Mouse (Mus musculus) NIH3T3 (cell line): ENCODE results near the gene Msi2.

ENCODE experiments used
- DNase-seq: peaks from one replicate; pipeline ENCODE4 v3.0.0-alpha.2; 2012; ENCODE audit warnings: low read depth

Msi2 gene

GRCm38 (mm10) chr11:88675526-88676353, 42.6 kb downstream of the Msi2 start:
- no peak for DNase-seq

GRCm38 (mm10) chr11:88674075-88674474, 44.2 kb downstream of the Msi2 start:
- DNase-seq, result no peak

- no peak for DNase-seq
Measured at GRCm38 (mm10) chr11:88670925-88671324, 47.4 kb downstream of the Msi2 start.

DNA sequence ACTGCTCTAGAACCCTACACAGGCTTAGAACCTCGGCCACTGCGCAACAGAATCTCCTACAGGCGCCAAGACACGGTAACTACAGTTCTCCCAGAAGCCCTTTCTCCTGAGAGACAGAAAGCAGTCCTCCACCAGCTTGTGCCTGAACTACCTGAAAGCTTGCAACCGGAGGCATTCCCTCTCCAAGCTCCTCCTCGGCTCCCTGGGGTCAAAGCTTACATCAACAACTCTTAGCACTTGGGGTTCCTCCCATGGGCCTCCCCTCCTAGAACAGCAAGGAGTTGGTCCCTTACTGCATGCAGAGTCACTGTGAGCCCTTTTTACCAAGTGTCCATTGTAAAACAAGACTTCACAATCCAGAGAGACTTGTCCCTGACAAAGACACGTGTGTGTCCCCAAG, 49.2 kb downstream of the Msi2 start:
- DNase-seq, result no peak

DNA sequence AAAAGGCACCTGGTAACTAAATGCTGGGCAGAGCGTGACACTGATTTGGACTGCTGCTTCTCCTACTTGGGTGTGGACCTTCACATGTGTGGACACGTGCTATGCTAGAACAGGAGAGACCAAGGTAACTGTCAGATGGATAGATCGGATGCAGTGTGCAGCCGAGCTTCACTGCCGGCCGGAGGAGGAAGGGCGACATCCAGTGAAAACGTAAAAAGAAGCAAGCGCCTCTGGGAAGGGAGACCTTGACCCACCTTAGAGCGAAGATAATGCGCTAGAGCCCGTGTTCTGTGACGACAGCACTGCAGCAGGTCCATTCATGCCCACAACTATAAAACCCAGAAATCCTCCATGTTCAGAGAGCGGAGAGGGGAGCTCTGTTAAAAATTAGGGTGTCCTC, 50.0 kb downstream of the Msi2 start:
- no peak for DNase-seq

DNA sequence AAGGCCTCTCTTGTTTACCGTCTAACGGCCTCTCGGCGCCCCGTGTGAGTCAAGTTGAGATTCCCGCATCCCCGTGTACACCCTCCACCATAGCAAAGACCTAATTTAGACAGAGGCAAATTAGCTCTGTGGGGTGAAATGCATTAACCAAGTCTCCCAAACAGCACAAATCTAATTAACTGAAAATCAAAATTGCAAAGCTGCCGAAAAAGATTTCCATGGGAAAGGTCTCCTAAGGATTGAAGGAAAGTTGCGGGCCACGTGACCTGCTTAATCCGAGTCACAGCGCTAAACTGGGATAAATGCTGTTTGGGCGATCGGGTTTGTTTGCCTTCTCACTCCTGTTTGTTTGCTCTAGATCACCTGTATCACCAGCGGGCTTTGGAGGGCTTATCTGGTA, 52.5 kb downstream of the Msi2 start:
- no peak for DNase-seq

DNA sequence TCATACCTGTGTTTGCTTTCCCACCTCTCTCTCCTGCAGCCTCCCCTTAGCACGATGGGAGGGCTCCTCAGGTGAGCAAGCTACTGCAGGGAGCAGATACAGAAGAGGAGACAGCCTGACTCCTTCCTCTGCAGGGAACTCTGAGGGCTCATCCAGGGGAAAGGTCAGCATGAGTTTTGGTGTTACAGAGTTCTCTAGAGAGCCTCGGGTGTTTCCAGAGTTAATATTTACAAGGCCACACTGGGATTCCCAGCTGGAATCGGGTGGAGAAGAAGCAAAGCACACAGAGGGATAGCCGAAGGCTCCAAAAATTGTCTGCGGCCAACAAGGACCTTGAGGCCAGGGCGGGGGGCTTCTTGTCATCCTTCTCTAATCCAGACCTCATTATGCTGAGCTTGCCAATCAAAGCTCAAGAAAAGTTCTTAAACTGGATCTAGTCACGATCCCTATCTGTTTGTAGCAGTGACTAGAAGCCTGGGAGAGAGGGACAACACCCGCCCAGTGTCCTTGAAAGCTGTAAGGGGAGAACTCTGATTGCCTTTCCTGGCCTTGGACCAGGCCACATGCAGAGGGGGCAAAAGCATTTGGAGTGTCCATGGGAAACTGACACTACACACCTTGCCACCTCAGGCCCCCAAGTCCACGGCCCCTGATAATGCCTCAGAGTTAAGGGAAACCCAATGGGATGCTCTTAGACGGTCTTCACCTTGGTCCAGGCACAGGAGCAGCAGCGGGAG, 56.7 kb downstream of the Msi2 start:
- no peak for DNase-seq

DNA sequence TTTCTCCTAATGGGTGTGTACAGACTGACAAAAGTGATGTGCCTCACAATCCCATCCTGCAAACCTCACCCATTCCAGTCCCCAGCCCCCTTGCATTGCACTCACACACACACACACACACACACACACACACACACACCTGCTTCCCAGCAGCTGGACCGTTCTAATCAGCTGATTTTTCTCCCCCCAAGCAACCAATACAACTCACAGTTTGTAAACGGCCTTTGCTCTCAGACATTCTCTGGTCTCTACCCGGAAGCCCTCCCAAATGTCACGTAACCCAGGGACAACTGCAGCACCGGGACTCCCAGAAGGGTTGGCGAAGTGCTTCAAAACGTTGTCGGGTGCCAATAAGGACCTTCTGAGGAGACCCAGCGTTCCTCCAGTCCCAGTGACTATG, 57.9 kb downstream of the Msi2 start:
- no peak for DNase-seq

DNA sequence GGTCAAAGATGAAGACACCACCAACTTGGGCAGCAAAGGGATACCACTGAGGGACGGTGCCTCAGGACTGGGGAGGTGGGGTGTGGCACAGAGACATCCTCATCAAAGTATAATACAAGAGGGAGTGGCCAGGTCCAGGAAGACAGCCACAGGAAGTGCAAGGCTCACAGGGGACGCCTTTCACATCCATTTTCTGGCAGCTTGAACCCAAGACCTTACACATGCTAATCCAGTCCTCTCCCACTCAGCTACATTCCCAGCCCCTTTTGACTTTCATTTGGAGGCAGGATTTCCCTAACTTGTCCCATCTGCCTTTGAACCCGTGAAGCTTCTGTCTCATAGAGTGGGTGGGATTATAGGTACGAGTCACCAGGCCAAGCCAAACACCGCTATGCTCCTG, 59.4 kb downstream of the Msi2 start:
- DNase-seq, result no peak

DNA sequence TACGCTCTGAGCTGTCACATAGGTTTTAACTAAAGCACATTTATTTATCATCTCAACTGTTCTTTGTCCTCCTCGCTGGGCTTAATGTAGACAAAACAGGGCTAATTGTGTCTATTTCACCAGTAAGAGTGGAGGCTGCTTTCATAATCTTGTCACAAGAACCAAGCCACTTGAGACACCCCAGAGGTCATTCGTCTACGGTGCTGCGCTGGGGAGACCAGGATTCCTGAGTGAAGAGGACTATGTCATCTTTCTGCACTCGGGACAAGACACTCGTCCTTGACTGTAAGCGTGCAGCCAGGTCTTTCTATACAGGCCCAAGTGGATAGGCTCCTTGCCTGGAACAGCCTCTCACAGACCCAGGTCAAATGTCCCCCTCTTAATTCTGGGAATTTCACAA, 62.5 kb downstream of the Msi2 start:
- no peak for DNase-seq

DNA sequence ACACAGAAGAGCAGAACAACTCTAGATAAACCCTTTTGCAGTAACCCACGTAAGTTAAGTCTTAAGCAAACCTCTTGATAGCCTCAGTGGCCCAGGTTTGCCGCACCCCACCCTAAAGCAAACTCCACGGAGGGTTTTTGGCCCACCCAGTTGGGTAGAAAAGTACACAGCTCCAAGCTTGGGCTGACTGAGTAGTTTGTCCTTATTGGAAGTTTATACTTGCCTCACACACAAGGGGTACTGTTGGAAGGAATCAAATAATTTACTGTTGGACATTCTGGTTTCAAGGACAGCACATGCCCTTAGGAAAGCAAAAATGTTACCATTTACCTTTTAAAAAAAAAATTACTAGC, 63.1 kb downstream of the Msi2 start:
- no peak for DNase-seq

DNA sequence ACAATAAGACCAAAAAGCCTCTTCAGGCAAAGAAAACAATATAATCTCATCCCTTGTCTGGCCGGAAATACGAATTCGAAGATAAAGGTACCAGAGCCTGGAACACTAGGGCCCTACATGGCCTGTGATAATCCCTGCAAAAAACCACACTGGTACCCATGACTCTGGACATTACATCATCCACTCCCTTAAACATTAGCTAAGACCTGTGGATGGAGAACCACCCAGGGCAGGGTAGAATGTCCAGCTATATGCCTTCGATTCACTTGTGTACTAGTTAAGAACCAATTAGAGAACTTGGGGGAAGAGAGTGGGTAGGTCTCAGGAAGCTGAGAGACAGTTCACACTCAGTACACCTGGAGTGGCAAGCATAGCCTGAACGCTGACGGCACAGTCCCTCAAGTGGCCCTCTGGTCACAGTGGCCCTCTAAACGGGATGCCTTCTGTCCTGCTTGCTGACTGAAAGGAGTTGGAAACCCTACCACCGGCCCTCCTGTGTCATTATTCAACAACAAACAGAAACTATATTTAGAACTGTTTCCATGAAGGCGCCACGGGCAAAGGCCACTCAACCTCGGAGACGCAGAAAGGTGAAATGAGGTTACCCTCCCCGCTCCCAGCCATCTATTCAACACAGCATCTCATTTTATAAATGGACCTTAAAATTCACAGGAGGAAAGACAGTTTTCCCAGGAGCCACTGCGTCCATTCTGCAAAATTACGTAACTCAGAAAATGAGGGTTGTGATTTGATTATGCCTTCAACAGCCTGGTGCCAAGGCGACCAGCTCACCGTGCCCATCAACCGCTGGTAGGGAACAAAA, 63.7 kb downstream of the Msi2 start:
- no peak for DNase-seq

- DNase-seq, result no peak
Measured at GRCm38 (mm10) chr11:88650275-88650674, 68.0 kb downstream of the Msi2 start.

GRCm38 (mm10) chr11:88649009-88649408, 69.3 kb downstream of the Msi2 start:
- DNase-seq, result no peak

DNA sequence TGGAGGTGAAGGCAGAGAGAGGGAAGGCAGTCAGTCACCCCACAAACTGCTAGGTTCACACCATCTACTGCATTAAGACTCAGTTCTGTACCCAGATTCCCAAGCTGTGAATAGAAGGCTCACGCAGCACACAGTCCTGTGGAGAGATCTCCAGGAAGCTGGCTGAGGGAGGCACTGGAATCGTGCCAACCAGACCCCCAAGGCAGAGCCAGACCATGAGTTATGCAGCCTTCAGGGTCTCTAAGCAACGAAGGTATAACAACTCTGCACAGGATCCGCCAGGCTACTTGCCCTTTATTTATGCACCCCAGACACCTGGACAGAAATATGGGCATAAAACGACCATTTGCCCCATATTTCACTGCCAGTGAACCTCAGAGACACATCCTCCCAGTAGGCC, 69.9 kb downstream of the Msi2 start:
- DNase-seq, result no peak

GRCm38 (mm10) chr11:88646493-88646892, 71.8 kb downstream of the Msi2 start:
- DNase-seq, result no peak

GRCm38 (mm10) chr11:88645821-88646220, 72.5 kb downstream of the Msi2 start:
- DNase-seq, result no peak

DNA sequence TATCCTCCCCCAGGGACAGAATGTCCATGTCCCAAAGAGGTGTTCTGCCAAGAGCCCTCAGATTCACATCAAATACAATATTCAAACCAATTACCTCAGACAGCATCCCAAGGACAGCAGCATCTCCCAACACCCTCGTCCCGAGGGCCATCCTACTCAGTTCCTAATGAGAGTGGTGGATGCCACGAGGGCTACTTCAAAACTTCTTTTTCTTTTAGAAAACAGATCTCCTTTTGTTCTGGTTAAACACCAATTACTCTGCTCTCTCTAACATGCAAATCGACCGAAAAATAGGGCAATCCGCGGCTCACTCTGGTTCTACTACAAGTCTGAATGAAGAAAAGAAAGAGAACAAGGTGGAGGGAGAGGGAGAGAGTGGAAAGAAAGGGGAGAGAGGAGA, 73.6 kb downstream of the Msi2 start:
- DNase-seq, result no peak

DNA sequence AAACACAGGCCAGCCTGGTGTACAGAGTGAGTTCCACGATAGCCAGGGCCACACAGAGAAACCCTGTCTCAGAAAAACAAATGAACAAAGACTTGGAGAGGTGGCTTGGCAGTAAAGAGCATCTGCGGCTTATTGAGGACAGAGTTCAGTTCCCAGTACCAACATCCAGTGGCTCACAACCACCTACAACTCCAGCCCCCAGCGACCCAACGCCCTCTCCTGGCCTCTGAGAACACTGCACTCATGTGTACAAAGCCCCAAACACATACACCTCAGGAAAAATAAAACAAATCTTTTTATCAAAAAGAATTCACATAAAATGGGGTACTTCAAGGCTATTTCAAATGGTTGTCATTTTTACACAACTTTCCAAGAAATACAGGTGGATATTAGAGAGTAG, 78.5 kb downstream of the Msi2 start:
- no peak for DNase-seq

DNA sequence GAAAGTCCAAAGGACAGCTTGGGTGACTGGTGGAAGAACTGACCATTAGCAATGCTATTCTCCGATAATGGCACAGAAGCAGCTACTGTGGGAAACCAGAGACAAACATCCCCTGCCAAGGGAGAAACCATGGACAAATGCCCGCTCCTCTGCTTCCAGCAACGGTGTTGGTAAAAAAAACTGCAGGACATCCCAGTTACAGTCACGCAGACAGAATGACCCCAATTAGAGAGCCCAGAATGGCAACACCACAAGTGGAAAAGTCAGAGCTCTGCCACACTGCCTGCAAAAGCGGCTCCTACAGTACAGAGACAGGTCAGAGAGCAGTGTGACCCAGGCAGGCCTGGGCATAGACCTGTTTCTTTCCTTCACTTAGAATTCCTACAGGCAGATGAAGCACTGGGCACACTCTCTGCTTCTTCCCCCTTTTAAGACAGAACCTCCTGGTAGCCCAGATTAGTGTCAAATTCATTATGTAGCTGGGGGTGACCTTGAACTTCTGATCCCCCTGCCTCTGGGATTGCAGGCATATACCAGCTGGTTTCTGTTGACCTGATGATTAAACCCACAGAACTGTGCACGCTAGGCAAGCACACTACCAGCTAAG, 79.3 kb downstream of the Msi2 start:
- no peak for DNase-seq

- DNase-seq, result no peak
Measured at GRCm38 (mm10) chr11:88638254-88638653, 80.1 kb downstream of the Msi2 start.

- DNase-seq, result no peak
Measured at GRCm38 (mm10) chr11:88636934-88637333, 81.4 kb downstream of the Msi2 start.
